Mouse (Mus musculus): ENCODE data around the gene Acyp2. TPM values are rescaled to one million over a fixed set of nuclear protein-coding genes. Genes with fewer than 3 reads are reported as not detected.

Gene Acyp2
- polyA plus RNA-seq, 1 experiment = 35.6 TPM

GRCm38 (mm10) chr11:30498738-30499355 lies 150.5 kb downstream of the Acyp2 start:
- H3K4me1 ChIP-seq (ENCODE audit: control insufficient read depth, insufficient read depth, low read length) = no peaks in the 10 kb centered on the region
- H3K4me3 ChIP-seq (ENCODE audit: insufficient read depth, low read length) = no peak overlapping the region
- no peak overlapping the region for H3K27ac ChIP-seq (ENCODE audit: insufficient read depth, low read length)
- TF ChIP-seq CTCF (IDR thresholded peaks at IDR 0.05; ENCODE audit: extremely low read depth, insufficient read depth, low read length) (no peak), POLR2A (IDR thresholded peaks at IDR 0.05; ENCODE audit: extremely low read depth, insufficient read depth, low read length) (no peak)

DNA sequence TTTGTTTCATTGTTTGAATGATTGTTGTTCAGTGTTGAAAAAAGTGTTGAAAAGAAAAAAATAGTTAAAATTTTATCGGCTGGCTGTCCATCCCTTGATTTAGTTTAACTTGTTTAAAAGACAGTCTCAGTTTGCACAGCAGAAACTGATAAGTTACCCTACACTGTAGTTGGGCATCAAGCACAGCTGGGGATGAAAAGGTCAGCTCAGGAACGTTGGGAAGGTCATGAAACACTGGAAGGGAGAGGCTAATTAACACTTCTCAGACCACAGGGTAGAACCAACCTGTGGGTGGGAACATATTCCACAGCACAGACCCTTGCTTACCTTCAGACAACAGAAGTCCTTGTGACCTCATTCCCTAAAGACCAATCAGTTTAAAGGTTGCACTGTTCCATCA lies 152.2 kb downstream of the Acyp2 start:
- no peak for TF ChIP-seq POLR2A (IDR thresholded peaks at IDR 0.05; ENCODE audit: extremely low read depth, insufficient read depth, low read length)
- no peak for TF ChIP-seq CTCF (IDR thresholded peaks at IDR 0.05; ENCODE audit: extremely low read depth, insufficient read depth, low read length)
- Histone ChIP-seq H3K27ac (ENCODE audit: insufficient read depth, low read length) (no peak overlapping the region), H3K4me3 (ENCODE audit: insufficient read depth, low read length) (no peak overlapping the region), H3K4me1 (ENCODE audit: control insufficient read depth, insufficient read depth, low read length) (no peaks in the 10 kb centered on the region)

- H3K27ac ChIP-seq (ENCODE audit: insufficient read depth, low read length) = no peak overlapping the region
- H3K4me1 ChIP-seq (ENCODE audit: control insufficient read depth, insufficient read depth, low read length) = no peaks in the 10 kb centered on the region
- TF ChIP-seq CTCF (IDR thresholded peaks at IDR 0.05; ENCODE audit: extremely low read depth, insufficient read depth, low read length) (no peak), POLR2A (IDR thresholded peaks at IDR 0.05; ENCODE audit: extremely low read depth, insufficient read depth, low read length) (no peak)
- no peak overlapping the region for H3K4me3 ChIP-seq (ENCODE audit: insufficient read depth, low read length)
Measured at GRCm38 (mm10) chr11:30491515-30492260, 157.7 kb downstream of the Acyp2 start.

DNA sequence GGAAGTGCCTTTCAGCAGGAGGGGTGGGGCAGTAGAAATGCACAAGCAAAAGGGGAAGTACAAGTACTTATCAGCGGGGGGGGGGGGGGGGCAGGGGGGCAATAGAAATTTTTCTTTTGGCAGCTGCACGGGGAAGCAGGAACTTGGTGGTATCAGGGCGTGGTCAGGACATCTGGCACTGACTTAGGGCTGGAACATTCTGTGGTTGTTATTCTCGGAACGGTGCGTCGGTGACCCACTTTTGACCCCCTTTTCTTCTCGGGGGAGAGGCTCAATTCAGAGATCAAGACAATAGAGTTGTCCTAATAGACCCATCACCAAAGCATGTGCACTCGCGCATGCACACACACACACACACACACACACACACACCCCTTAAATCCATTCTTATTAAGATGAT lies 161.2 kb downstream of the Acyp2 start:
- H3K27ac ChIP-seq (ENCODE audit: insufficient read depth, low read length) = no peak overlapping the region
- H3K4me1 ChIP-seq (ENCODE audit: control insufficient read depth, insufficient read depth, low read length) = no peaks in the 10 kb centered on the region
- TF ChIP-seq POLR2A (IDR thresholded peaks at IDR 0.05; ENCODE audit: extremely low read depth, insufficient read depth, low read length) = no peak
- TF ChIP-seq CTCF (IDR thresholded peaks at IDR 0.05; ENCODE audit: extremely low read depth, insufficient read depth, low read length) = no peak
- H3K4me3 ChIP-seq (ENCODE audit: insufficient read depth, low read length) = no peak overlapping the region

DNA sequence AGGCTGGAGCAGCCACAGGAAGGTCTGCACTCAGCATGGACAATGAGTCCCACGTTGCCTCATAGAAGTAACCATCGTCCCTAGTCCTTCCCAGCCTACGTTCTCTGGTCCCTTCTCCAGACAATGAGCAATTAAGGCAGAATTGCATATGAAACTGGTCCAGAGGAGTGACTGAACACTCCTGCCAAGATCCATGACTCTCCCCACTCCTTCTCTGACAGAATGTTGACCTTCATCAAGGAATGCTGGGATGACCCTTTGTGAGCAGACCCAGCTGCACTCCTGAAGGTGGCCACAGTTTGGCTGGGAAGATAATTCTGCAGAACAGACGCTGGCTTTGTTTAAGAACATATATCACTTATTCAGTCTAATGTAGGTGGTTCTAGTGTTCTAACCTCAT lies 166.1 kb downstream of the Acyp2 start:
- Histone ChIP-seq H3K4me3 (ENCODE audit: insufficient read depth, low read length) (no peak overlapping the region), H3K4me1 (ENCODE audit: control insufficient read depth, insufficient read depth, low read length) (no peaks in the 10 kb centered on the region), H3K27ac (ENCODE audit: insufficient read depth, low read length) (no peak overlapping the region)
- TF ChIP-seq POLR2A (IDR thresholded peaks at IDR 0.05; ENCODE audit: extremely low read depth, insufficient read depth, low read length) (no peak), CTCF (IDR thresholded peaks at IDR 0.05; ENCODE audit: extremely low read depth, insufficient read depth, low read length) (no peak)

DNA sequence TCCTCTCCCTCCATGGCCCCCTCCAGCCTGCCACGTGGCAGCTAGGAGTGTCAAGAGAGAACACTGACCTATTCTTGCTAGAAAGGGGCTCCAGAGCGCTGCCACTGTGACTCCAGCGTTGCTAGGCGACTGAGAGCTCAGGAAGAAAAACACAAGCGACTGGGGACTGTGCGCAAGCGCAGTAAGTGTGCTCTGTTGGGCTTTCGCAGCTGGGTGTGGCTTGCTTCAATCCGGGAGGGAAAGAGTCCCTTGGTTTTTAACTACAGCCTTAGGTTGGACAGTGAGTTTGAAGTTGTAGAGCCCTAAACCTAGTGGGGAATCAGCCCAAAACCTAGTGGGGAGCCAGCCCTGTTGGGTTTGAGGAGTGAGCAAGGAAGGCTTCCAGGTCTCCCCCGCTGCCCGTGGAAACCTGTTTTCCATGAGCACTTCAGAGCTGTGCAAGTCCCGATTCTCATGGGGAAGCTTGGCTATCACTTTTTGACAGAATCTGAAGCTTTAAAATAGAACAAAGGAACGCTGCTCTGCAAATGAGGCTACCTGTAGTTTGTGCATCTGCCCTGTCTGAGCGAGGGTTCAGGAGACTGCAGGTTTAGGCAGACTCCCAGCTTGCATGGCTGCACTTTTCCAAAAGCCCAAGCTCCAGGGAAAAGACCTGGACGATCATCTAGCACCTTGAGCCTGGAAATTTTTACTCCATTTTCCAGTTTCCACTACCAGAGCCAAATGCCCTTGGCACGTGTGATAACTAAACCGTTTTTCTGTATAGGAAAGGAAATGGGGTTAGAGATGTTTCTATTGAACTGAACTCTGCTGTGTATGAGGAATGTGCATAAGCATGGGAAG lies 177.4 kb downstream of the Acyp2 start, which contains the start of gene 4930505A04Rik:
Gene 4930505A04Rik, minus strand, starts transcription at position 77 of the 843 bp plus-strand sequence.
- Histone ChIP-seq H3K4me1 (ENCODE audit: control insufficient read depth, insufficient read depth, low read length) (no peaks in the 10 kb centered on the region; the same call in 1 of the 2 replicates), H3K4me3 (ENCODE audit: insufficient read depth, low read length) (peak within 1 kb of the TSS; percentile 33), H3K27ac (ENCODE audit: insufficient read depth, low read length) (peak within 1 kb of the TSS; percentile 44)
- peak; percentile 74 for TF ChIP-seq POLR2A (IDR thresholded peaks at IDR 0.05; ENCODE audit: extremely low read depth, insufficient read depth, low read length)
- no peak for TF ChIP-seq CTCF (IDR thresholded peaks at IDR 0.05; ENCODE audit: extremely low read depth, insufficient read depth, low read length)

DNA sequence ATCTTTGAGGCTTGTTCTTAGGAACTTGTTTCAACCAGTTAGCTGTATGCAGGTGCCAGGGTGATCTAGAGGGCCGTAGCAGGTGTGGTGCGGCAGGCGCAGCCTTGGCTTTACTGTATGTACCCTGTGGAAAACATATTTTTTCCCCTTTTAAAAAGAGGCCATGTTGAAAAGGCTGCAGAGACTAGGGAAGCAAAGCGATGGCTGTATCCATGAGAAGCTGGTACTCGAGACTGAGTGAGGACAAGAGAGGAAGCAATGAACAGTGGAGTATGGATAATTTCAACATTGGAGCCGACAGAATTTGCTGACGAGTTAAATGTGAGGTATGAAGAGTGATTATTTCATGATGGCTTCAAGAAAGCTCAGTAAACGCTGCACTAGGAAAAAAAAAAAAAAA lies 178.2 kb downstream of the Acyp2 start:
- H3K27ac ChIP-seq (ENCODE audit: insufficient read depth, low read length) = peak overlapping the region; percentile 44
- H3K4me1 ChIP-seq (ENCODE audit: control insufficient read depth, insufficient read depth, low read length) = no peaks in the 10 kb centered on the region; the same call in 1 of the 2 replicates
- TF ChIP-seq POLR2A (IDR thresholded peaks at IDR 0.05; ENCODE audit: extremely low read depth, insufficient read depth, low read length) (no peak), CTCF (IDR thresholded peaks at IDR 0.05; ENCODE audit: extremely low read depth, insufficient read depth, low read length) (no peak)
- peak overlapping the region; percentile 33; the same call in 1 of the 2 replicates for H3K4me3 ChIP-seq (ENCODE audit: insufficient read depth, low read length)

Other genes starting within 250 kb of the Acyp2 start
- gene 4930505A04Rik, start 177.8 kb downstream of the Acyp2 start, polyA plus RNA-seq (2012; rRNA removed) = 0.15 and 0.17 TPM in 2 replicates
- 29.3 and 31.4 TPM in 2 replicates for gene Psme4, start 122.1 kb upstream of the Acyp2 start, polyA plus RNA-seq (2012; rRNA removed)
- 10.8 and 10.9 TPM in 2 replicates for gene Gpr75, start 235.8 kb upstream of the Acyp2 start, polyA plus RNA-seq (2012; rRNA removed)
- 9.0 and 10.3 TPM in 2 replicates for gene Asb3, start 235.8 kb upstream of the Acyp2 start, polyA plus RNA-seq (2012; rRNA removed)

All from cortical plate, adult 2 months (tissue).